Mouse (Mus musculus) neutrophil, adult 5-6 weeks (primary cell): ENCODE data around the gene Ctnnd1. TPM values are rescaled to one million over a fixed set of nuclear protein-coding genes. Genes with fewer than 3 reads are reported as not detected.
"Not testable (repeated sequence)": the region's sequence is repeated elsewhere in the genome, so short reads cannot be mapped to it uniquely, and the experiment has no call there.

Source experiments
- ATAC-seq: fragments of 151-379, 151-347 bp; 2 replicates; pipeline ENCODE4 v1.8.0; 2017; ENCODE audit warnings: mild to moderate bottlenecking, moderate TSS enrichment; ENCODE audit not compliant: insufficient number of reproducible peaks, poor library complexity, low FRiP score, severe bottlenecking; ENCODE audit errors: extremely low read depth
- total RNA-seq: library from RNA; stranded (forward); fragments of 200-1000 nt; gene quantifications from 2 replicates; pipeline ENCODE4 v1.2.3, GENCODE M21; 2017

The Ctnnd1 gene
- 2.1 and 4.2 TPM in 2 replicates for total RNA-seq

- no peak for ATAC-seq
Observed at GRCm38 (mm10) chr2:84650464-84651195, at the start of gene Ctnnd1. Gene Ctnnd1 (minus strand): TSS chr2:84650765.

GRCm38 (mm10) chr2:84695007-84695695 is 44.6 kb upstream of the Ctnnd1 start:
- ATAC-seq: no peak

- ATAC-seq: no peak
Observed at GRCm38 (mm10) chr2:84690050-84690449, 39.5 kb upstream of the Ctnnd1 start.

GRCm38 (mm10) chr2:84688080-84688844 is 37.7 kb upstream of the Ctnnd1 start:
- ATAC-seq: no peak

GRCm38 (mm10) chr2:84682605-84683183 is 32.1 kb upstream of the Ctnnd1 start:
- no peak for ATAC-seq

- no peak for ATAC-seq
Observed at GRCm38 (mm10) chr2:84679016-84679415, 28.5 kb upstream of the Ctnnd1 start, which contains the start of gene Tmx2. Gene Tmx2 (minus strand): TSS chr2:84679140.

- peak; percentile 97 for ATAC-seq
Observed at GRCm38 (mm10) chr2:84677968-84678880, 27.7 kb upstream of the Ctnnd1 start, which contains the start of the genes Gm28635 and Med19. Gene Gm28635 (minus strand): TSS chr2:84678041. Gene Med19 (plus strand): TSS chr2:84678402.

- no peak for ATAC-seq
Observed at GRCm38 (mm10) chr2:84677270-84677967, 26.9 kb upstream of the Ctnnd1 start.

- ATAC-seq: not testable (repeated sequence)
Observed at GRCm38 (mm10) chr2:84671535-84671934, 21.0 kb upstream of the Ctnnd1 start.

GRCm38 (mm10) chr2:84670569-84670933 is 20.0 kb upstream of the Ctnnd1 start, which contains the start of gene Selenoh:
Gene Selenoh (minus strand): TSS chr2:84670770.
- ATAC-seq: peak; percentile 86

GRCm38 (mm10) chr2:84669828-84670568 is 19.4 kb upstream of the Ctnnd1 start:
- 0 out of 2 replicates have a peak, but pooled peaks have one; percentile 28 for ATAC-seq

GRCm38 (mm10) chr2:84666081-84666480 is 15.5 kb upstream of the Ctnnd1 start:
- ATAC-seq: no peak

- ATAC-seq: peak; percentile 61
Observed at GRCm38 (mm10) chr2:84662866-84663265, 12.3 kb upstream of the Ctnnd1 start.

- peak; percentile 83 for ATAC-seq
Observed at GRCm38 (mm10) chr2:84660253-84660652, 9.7 kb upstream of the Ctnnd1 start.

- ATAC-seq: no peak
Observed at GRCm38 (mm10) chr2:84658806-84659205, 8.2 kb upstream of the Ctnnd1 start, which contains the start of gene Btbd18. Gene Btbd18 (plus strand): TSS chr2:84659079.

GRCm38 (mm10) chr2:84655864-84656263 is 5.3 kb upstream of the Ctnnd1 start:
- ATAC-seq: peak; percentile 91

GRCm38 (mm10) chr2:84653354-84653753 is 2.8 kb upstream of the Ctnnd1 start:
- no peak for ATAC-seq
